Mouse (Mus musculus) neural tube, embryonic 11.5 days (tissue): ENCODE results near the gene Eno3. TPM values are rescaled to one million over a fixed set of nuclear protein-coding genes. Genes with fewer than 3 reads are reported as not detected.

Experiments used
- ATAC-seq: fragments of 200-750 bp; cut with Nextera tagmentation; 2 replicates; pipeline ENCODE4 v1.8.0; 2017; ENCODE audit warnings: moderate number of reproducible peaks, mild to moderate bottlenecking, moderate TSS enrichment, moderate library complexity; ENCODE audit not compliant: insufficient read depth, low FRiP score, low TSS enrichment
- DNase-seq: peaks from one replicate; pipeline ENCODE4 v3.0.0-alpha.2; 2015; ENCODE audit warnings: low spot score
- H3K27ac ChIP-seq: fragments of 300-500 bp; sonication (generic); 2 replicates; pipeline ENCODE4 v1.5.1; 2014; ENCODE audit warnings: low read depth, mild to moderate bottlenecking, low read length
- H3K27me3 ChIP-seq: fragments of 300-500 bp; sonication (generic); 2 replicates; pipeline ENCODE4 v1.6.1; 2014; ENCODE audit warnings: mild to moderate bottlenecking, low read length, mixed read lengths; ENCODE audit not compliant: control insufficient read depth, insufficient read depth
- H3K36me3 ChIP-seq: fragments of 300-500 bp; sonication (generic); 2 replicates; pipeline ENCODE4 v1.6.1; 2014; ENCODE audit warnings: mild to moderate bottlenecking, low read length, moderate library complexity, mixed read lengths; ENCODE audit not compliant: control insufficient read depth, insufficient read depth
- H3K4me1 ChIP-seq: fragments of 300-500 bp; sonication (generic); 2 replicates; pipeline ENCODE4 v1.6.1; 2014; ENCODE audit warnings: low read length, mixed read lengths; ENCODE audit not compliant: control insufficient read depth, insufficient read depth
- H3K4me2 ChIP-seq: fragments of 300-500 bp; sonication (generic); 2 replicates; pipeline ENCODE4 v1.6.1; 2014; ENCODE audit warnings: low read depth, mild to moderate bottlenecking, moderate library complexity
- H3K4me3 ChIP-seq: fragments of 300-500 bp; sonication (generic); 2 replicates; pipeline ENCODE4 v1.5.1; 2014; ENCODE audit warnings: low read depth, low read length
- H3K9ac ChIP-seq: fragments of 300-500 bp; sonication (generic); 2 replicates; pipeline ENCODE4 v1.6.1; 2014; ENCODE audit warnings: mild to moderate bottlenecking, low read length
- H3K9me3 ChIP-seq: fragments of 300-500 bp; sonication (generic); 2 replicates; pipeline ENCODE4 v1.6.1; 2016; ENCODE audit warnings: low read length; ENCODE audit not compliant: control insufficient read depth
- WGBS: fragments of 180-500 bp; shearing (Covaris S2); extraction: QIAGEN DNeasy Blood & Tissue Kit; methylation state at CpG from one replicate; pipeline ENCODE4 v1.1.7; 2014; 5-methylcytosine and 5-hydroxymethylcytosine counted together
- polyA plus RNA-seq: library from polyadenylated mRNA; unstranded; fragments of >200 nt; fragmentation: Nextera tagmentation; extraction: Ambion mirVana; gene quantifications from 2 replicates; pipeline ENCODE4 v1.2.1, GENCODE M21; 2014

The Eno3 gene
- polyA plus RNA-seq, 1 experiment from 2014 or later = 39.3 TPM

DNA sequence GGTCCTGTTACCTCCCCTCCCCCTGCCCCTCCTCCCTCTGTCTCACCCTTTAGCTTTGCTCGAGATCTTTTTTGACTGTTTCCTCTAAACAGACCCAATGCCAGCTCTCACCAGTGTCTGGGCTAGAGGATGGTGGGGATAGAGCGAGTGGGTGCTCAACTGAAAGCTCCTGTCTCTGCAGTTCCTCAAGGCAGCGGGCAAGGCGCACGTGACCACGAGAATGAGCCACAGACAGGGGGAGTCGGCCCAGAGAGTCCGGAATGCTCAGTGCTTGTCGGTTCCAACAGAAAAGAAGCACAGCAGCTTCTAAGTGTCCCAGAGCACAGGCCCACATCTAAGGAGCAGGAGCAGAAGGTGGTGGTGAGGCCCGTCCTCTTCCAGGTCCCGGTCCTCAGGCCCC, 17.5 kb downstream of the Eno3 start:
- no peaks in the 10 kb centered on the region for H3K36me3 ChIP-seq
- WGBS = 77% methylated on average over 11 of the region's 11 CpGs
- no peaks in the 10 kb centered on the region for H3K27me3 ChIP-seq
- H3K9me3 ChIP-seq = no peaks in the 10 kb centered on the region
- H3K4me3 ChIP-seq = peak overlapping the region; percentile 6; the same call in 1 of the 2 replicates
- peaks cover 5% of the 10 kb centered on the region; the same call in 1 of the 2 replicates for H3K4me1 ChIP-seq
- H3K4me2 ChIP-seq = no peak overlapping the region
- H3K9ac ChIP-seq = no peak overlapping the region
- H3K27ac ChIP-seq = no peak overlapping the region
- DNase-seq (no peak), ATAC-seq (no peak)

DNA sequence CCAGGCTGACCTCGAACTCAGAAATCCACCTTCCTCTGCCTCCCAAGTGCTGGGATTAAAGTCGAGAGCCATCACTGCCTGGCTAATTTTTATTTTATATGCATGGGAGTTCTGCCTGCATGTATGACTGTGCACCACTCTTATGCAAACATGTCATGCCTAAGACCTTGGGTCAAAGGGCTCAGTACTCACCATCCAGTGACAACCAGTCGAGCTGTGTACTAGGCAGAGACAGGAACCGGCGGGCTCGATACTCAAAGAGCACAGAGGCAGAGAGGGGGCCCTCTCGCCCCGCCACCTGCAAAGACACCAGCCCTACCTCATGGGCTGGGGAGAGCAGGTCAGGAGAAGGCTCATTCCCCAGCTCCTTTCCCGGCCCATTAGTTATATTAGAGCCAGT, 21.1 kb downstream of the Eno3 start:
- DNase-seq (no peak), ATAC-seq (no peak)
- H3K27me3 ChIP-seq = no peaks in the 10 kb centered on the region
- no peak overlapping the region for H3K9ac ChIP-seq
- no peak overlapping the region for H3K27ac ChIP-seq
- H3K4me3 ChIP-seq = no peak overlapping the region
- no peaks in the 10 kb centered on the region for H3K9me3 ChIP-seq
- H3K36me3 ChIP-seq = no peaks in the 10 kb centered on the region; the same call in 1 of the 2 replicates
- peaks cover 3% of the 10 kb centered on the region; the same call in 1 of the 2 replicates for H3K4me1 ChIP-seq
- WGBS = 80% methylated on average over 9 of the region's 9 CpGs
- H3K4me2 ChIP-seq = no peak overlapping the region

DNA sequence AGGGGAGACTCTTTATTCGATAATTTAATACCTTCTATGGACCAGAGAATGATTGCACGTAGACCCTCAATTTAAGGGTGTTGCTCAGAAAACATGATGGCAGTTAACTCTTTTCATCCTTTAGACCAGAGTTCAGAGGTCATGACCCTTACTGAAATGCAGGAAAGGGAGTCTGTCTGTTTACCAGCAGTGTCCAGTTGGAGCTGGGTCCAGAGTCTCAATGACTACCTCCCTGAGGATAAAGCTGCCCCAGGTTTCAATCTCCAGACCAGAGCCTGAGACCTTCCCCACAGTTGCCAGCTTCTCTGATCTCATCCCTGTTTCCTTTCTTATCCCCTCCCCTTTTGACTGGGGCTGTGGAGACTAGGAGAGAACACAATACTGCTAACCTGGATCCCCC, 21.6 kb downstream of the Eno3 start:
- Histone ChIP-seq H3K4me1 (peaks cover 3% of the 10 kb centered on the region; the same call in 1 of the 2 replicates), H3K27me3 (no peaks in the 10 kb centered on the region), H3K27ac (no peak overlapping the region), H3K9ac (no peak overlapping the region), H3K9me3 (no peaks in the 10 kb centered on the region), H3K4me3 (no peak overlapping the region), H3K4me2 (no peak overlapping the region), H3K36me3 (no peaks in the 10 kb centered on the region; the same call in 1 of the 2 replicates)
- 63% methylated on average over 2 of the region's 2 CpGs for WGBS
- DNase-seq (no peak), ATAC-seq (no peak)

DNA sequence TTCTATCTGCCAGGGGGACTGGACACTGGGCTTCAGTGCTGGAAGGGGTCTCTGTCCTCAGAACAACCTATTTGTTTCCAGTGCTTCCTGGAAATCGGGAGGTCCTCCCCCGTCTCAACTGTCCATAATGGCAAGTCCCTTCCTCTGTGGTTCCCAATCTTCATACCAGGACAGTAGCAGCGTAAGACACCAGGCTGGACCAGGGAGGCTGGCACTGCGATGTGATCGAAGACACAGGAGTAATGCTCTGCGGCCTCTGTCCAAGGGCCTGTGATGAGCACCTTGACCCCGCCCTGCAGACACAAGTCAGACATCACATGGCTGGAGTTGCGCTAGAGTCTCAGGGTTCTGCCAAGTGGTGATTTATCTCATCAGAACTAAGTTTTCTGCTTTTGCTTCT, 22.4 kb downstream of the Eno3 start:
- Histone ChIP-seq H3K4me2 (no peak overlapping the region), H3K4me3 (no peak overlapping the region), H3K27ac (no peak overlapping the region), H3K36me3 (no peaks in the 10 kb centered on the region; the same call in 1 of the 2 replicates), H3K27me3 (no peaks in the 10 kb centered on the region), H3K4me1 (peaks cover 3% of the 10 kb centered on the region; the same call in 1 of the 2 replicates), H3K9ac (no peak overlapping the region), H3K9me3 (no peaks in the 10 kb centered on the region)
- WGBS = 96% methylated on average over 8 of the region's 8 CpGs
- DNase-seq (no peak), ATAC-seq (no peak)

DNA sequence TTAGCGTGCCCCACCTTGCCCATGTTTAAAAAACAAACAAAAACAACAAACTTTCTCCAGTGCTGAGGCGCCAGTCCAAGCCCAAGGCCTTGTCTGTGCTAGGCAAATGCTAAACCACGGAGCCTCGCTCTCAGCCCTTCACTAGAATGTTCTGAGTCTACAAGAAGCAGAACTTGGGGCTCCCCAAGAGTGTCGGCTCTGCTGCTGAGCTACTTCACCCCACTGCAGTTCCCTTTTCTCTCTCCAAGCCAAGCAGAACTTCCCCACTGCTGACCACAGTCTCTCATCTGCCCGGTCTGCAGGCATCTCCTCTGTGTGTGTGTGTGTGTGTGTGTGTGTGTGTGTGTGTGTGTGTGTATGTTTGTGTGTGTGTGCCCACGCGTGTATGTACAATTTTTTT, 22.9 kb downstream of the Eno3 start:
- Histone ChIP-seq H3K27me3 (no peaks in the 10 kb centered on the region), H3K9ac (no peak overlapping the region), H3K9me3 (no peaks in the 10 kb centered on the region), H3K4me2 (no peak overlapping the region), H3K4me3 (no peak overlapping the region), H3K27ac (no peak overlapping the region), H3K36me3 (no peaks in the 10 kb centered on the region; the same call in 1 of the 2 replicates), H3K4me1 (peaks cover 3% of the 10 kb centered on the region; the same call in 1 of the 2 replicates)
- DNase-seq (no peak), ATAC-seq (no peak)
- WGBS = 93% methylated on average over 8 of the region's 8 CpGs

DNA sequence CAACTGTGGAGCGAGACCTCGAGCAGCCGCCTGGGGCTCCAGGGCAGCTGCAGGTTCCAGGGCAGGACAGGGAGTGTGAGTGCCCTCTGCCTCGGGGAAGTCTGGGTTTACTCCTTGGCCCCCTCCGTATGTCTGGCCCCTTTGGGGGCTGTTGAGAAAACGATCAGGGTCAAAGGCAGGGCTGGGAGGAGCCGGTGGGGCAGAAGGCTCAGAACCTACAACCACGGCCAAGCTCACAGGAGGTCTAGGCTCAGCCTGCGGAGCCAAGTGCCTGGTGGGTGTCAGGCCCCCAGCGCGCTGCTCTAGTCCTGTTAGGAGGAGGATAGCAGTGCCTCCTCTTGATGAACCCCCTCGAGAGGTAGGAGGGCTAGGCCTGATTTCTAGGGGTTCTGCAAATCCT, 24.2 kb downstream of the Eno3 start:
- H3K9ac ChIP-seq = no peak overlapping the region
- no peak for DNase-seq
- 66% methylated on average over 12 of the region's 12 CpGs for WGBS
- H3K36me3 ChIP-seq = no peaks in the 10 kb centered on the region; the same call in 1 of the 2 replicates
- H3K4me3 ChIP-seq = no peak overlapping the region
- H3K27me3 ChIP-seq = no peaks in the 10 kb centered on the region
- H3K4me1 ChIP-seq = peaks cover 3% of the 10 kb centered on the region; the same call in 1 of the 2 replicates
- H3K9me3 ChIP-seq = no peaks in the 10 kb centered on the region
- no peak overlapping the region for H3K4me2 ChIP-seq
- no peak overlapping the region for H3K27ac ChIP-seq
- ATAC-seq = no peak

DNA sequence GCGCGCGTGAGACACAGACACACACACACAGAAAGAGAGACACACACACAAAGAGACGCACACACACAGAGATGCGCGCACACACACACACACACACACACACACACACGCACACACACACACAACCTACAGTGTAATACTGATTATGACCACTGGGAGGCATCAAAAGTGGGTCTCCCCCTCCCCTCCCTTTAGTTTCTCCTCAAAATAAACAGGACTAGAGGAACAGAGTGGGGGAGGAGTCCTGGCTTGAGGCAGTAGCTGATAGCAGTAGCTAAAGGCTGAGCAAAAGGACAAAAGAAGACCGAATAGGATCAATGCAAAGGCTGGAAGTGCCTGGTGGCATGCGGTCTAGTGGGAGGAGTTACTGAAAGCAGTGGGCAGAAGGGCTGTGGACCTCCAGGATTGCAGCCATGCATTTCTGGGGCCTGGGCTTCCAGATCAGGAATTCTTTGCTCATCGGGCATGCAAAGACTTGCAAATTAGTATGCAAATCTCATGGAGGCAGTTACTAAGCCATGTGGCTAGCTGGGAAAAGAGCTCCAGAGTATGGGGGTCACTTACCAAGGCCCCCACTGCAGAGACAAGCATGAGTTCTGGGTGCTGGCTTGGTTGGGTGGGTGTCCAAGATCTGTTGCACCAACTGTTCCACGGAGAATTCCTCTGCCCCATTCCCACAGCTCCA, 25.0 kb downstream of the Eno3 start:
- Histone ChIP-seq H3K9ac (no peak overlapping the region), H3K4me1 (peaks cover 6% of the 10 kb centered on the region), H3K4me2 (no peak overlapping the region), H3K36me3 (no peaks in the 10 kb centered on the region; the same call in 1 of the 2 replicates), H3K4me3 (no peak overlapping the region), H3K27ac (no peak overlapping the region), H3K27me3 (no peaks in the 10 kb centered on the region), H3K9me3 (no peaks in the 10 kb centered on the region)
- WGBS = 15% methylated on average over 11 of the region's 11 CpGs
- ATAC-seq (peak; percentile 68; the same call in 1 of the 2 replicates), DNase-seq (peak; percentile 67)

DNA sequence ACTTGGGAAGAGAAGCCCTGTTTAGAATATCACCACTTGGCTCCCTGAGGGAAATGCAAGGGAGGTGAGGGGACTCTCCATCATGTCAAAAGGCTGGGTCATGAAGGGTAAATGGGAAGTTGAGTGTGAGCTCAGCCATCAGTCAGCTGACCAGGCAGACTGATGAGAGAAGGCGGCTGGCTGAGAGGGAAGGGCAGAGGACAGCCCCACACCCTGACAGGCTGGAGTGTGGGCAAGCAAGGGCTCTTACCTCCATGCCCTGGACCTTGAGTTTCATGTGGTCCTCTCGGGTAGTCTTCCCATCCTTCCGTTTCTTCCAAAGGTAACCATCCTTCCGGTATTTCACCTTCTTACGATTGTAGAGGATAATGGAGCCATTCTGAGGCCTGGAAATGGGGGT, 26.6 kb downstream of the Eno3 start:
- H3K9me3 ChIP-seq = no peaks in the 10 kb centered on the region
- 88% methylated on average over 5 of the region's 5 CpGs for WGBS
- DNase-seq (no peak), ATAC-seq (no peak)
- H3K27ac ChIP-seq = no peak overlapping the region
- no peak overlapping the region for H3K9ac ChIP-seq
- H3K36me3 ChIP-seq = no peaks in the 10 kb centered on the region; the same call in 1 of the 2 replicates
- H3K4me3 ChIP-seq = no peak overlapping the region
- H3K4me2 ChIP-seq = no peak overlapping the region
- H3K27me3 ChIP-seq = no peaks in the 10 kb centered on the region
- peaks cover 13% of the 10 kb centered on the region for H3K4me1 ChIP-seq
